Mouse (Mus musculus) hindbrain, postnatal 0 days (tissue): ENCODE data around the gene Arhgef17. TPM values are rescaled to one million over a fixed set of nuclear protein-coding genes. Genes with fewer than 3 reads are reported as not detected.

Source experiments
- ATAC-seq: fragments of 200-750 bp; cut with Nextera tagmentation; 2 replicates; pipeline ENCODE4 v1.8.0; 2017; ENCODE audit warnings: mild to moderate bottlenecking, moderate TSS enrichment, moderate library complexity
- DNase-seq: peaks from one replicate; pipeline ENCODE4 v3.0.0-alpha.2; 2015; ENCODE audit warnings: low spot score
- H3K27ac ChIP-seq: fragments of 300-500 bp; sonication (generic); 2 replicates; pipeline ENCODE4 v1.5.1; 2014; ENCODE audit warnings: mild to moderate bottlenecking
- H3K27me3 ChIP-seq: fragments of 300-500 bp; sonication (generic); 2 replicates; pipeline ENCODE4 v1.6.1; 2014; ENCODE audit warnings: low read length, mixed read lengths; ENCODE audit not compliant: insufficient read depth
- H3K36me3 ChIP-seq: fragments of 300-500 bp; sonication (generic); 2 replicates; pipeline ENCODE4 v1.6.1; 2014; ENCODE audit warnings: low read length, mixed read lengths; ENCODE audit not compliant: insufficient read depth
- H3K4me1 ChIP-seq: fragments of 300-500 bp; sonication (generic); 2 replicates; pipeline ENCODE4 v1.6.1; 2014; ENCODE audit warnings: antibody characterized with exemption, low read length, mixed read lengths; ENCODE audit not compliant: insufficient read depth
- H3K4me2 ChIP-seq: fragments of 300-500 bp; sonication (generic); 2 replicates; pipeline ENCODE4 v1.6.1; 2014; ENCODE audit warnings: low read depth, mild to moderate bottlenecking, low read length, moderate library complexity, mixed read lengths
- H3K4me3 ChIP-seq: fragments of 300-500 bp; sonication (generic); 2 replicates; pipeline ENCODE4 v1.5.1; 2014; ENCODE audit warnings: low read length
- H3K9ac ChIP-seq: fragments of 300-500 bp; sonication (generic); replicated peaks from 2 replicates; pipeline ENCODE4 v1.6.1; 2014; ENCODE audit warnings: mild to moderate bottlenecking, low read length, moderate library complexity, mixed read lengths
- H3K9me3 ChIP-seq: fragments of 300-500 bp; sonication (generic); 2 replicates; pipeline ENCODE4 v1.6.1; 2016; ENCODE audit warnings: low read length, mixed read lengths
- CTCF ChIP-seq: IDR thresholded peaks from 2 replicates; pipeline ENCODE4 v1.5.1; 2016; ENCODE audit warnings: antibody characterized with exemption, control low read depth, low read depth
- WGBS: fragments of 180-500 bp; shearing (Covaris S2); extraction: QIAGEN DNeasy Blood & Tissue Kit; methylation state at CpG from one replicate; pipeline ENCODE4 v1.1.7; 2014; 5-methylcytosine and 5-hydroxymethylcytosine counted together
- polyA plus RNA-seq: library from polyadenylated mRNA; unstranded; fragments of >200 nt; fragmentation: Nextera tagmentation; extraction: Ambion mirVana; gene quantifications from 2 replicates; pipeline ENCODE4 v1.2.1, GENCODE M21; 2015
- total RNA-seq: library from RNA; depleted of rRNA; stranded (reverse); fragments of >200 nt; gene quantifications from 2 replicates; pipeline ENCODE4 v1.2.3, GENCODE M21; 2014

Arhgef17 gene
- total and polyA plus RNA-seq, 2 experiments from 2014 or later, result 10.1 to 72.3 TPM

GRCm38 (mm10) chr7:100884460-100884859, 47.4 kb downstream of the Arhgef17 start:
- Histone ChIP-seq H3K4me1 (no peaks in the 10 kb centered on the region), H3K27ac (no peak overlapping the region), H3K4me2 (no peak overlapping the region), H3K36me3 (peaks cover 30% of the 10 kb centered on the region), H3K9ac (no peak overlapping the region), H3K4me3 (no peak overlapping the region), H3K9me3 (no peaks in the 10 kb centered on the region), H3K27me3 (no peaks in the 10 kb centered on the region)
- ATAC-seq (no peak), DNase-seq (no peak)
- TF ChIP-seq CTCF, result no peak
- WGBS, result 85% methylated on average over 4 of the region's 4 CpGs

- Histone ChIP-seq H3K36me3 (peaks cover 34% of the 10 kb centered on the region), H3K9me3 (no peaks in the 10 kb centered on the region), H3K4me2 (no peak overlapping the region), H3K27me3 (no peaks in the 10 kb centered on the region), H3K27ac (no peak overlapping the region), H3K4me3 (no peak overlapping the region), H3K4me1 (no peaks in the 10 kb centered on the region), H3K9ac (no peak overlapping the region)
- 94% methylated on average over 4 of the region's 4 CpGs for WGBS
- no peak for TF ChIP-seq CTCF
- DNase-seq (no peak), ATAC-seq (no peak)
Observed at GRCm38 (mm10) chr7:100881950-100882349, 50.0 kb downstream of the Arhgef17 start.

GRCm38 (mm10) chr7:100881531-100881930, 50.4 kb downstream of the Arhgef17 start:
- H3K36me3 ChIP-seq, result peaks cover 34% of the 10 kb centered on the region
- no peaks in the 10 kb centered on the region for H3K27me3 ChIP-seq
- DNase-seq (no peak), ATAC-seq (no peak)
- H3K9ac ChIP-seq, result no peak overlapping the region
- no peaks in the 10 kb centered on the region for H3K4me1 ChIP-seq
- WGBS, result 89% methylated on average over 9 of the region's 9 CpGs
- H3K4me3 ChIP-seq, result no peak overlapping the region
- H3K27ac ChIP-seq, result no peak overlapping the region
- TF ChIP-seq CTCF, result no peak
- no peaks in the 10 kb centered on the region for H3K9me3 ChIP-seq
- no peak overlapping the region for H3K4me2 ChIP-seq

- no peaks in the 10 kb centered on the region for H3K4me1 ChIP-seq
- H3K27ac ChIP-seq, result no peak overlapping the region
- peaks cover 31% of the 10 kb centered on the region for H3K36me3 ChIP-seq
- ATAC-seq, result peak; percentile 38; the same call in 1 of the 2 replicates
- no peaks in the 10 kb centered on the region for H3K27me3 ChIP-seq
- no peak overlapping the region for H3K4me3 ChIP-seq
- no peak overlapping the region for H3K4me2 ChIP-seq
- H3K9me3 ChIP-seq, result no peaks in the 10 kb centered on the region
- peak; percentile 72 for DNase-seq
- TF ChIP-seq CTCF, result peak; percentile 63
- no peak overlapping the region for H3K9ac ChIP-seq
- 21% methylated on average over 20 of the region's 20 CpGs for WGBS
Observed at GRCm38 (mm10) chr7:100879595-100879994, 52.3 kb downstream of the Arhgef17 start.

- peaks cover 20% of the 10 kb centered on the region for H3K36me3 ChIP-seq
- TF ChIP-seq CTCF, result no peak
- no peak for ATAC-seq
- no peaks in the 10 kb centered on the region for H3K9me3 ChIP-seq
- no peaks in the 10 kb centered on the region for H3K4me1 ChIP-seq
- H3K27me3 ChIP-seq, result no peaks in the 10 kb centered on the region
- no peak overlapping the region for H3K4me3 ChIP-seq
- H3K4me2 ChIP-seq, result no peak overlapping the region
- H3K27ac ChIP-seq, result no peak overlapping the region
- no peak for DNase-seq
- no peak overlapping the region for H3K9ac ChIP-seq
- WGBS, result 93% methylated on average over 9 of the region's 9 CpGs
Observed at GRCm38 (mm10) chr7:100876771-100877170, 55.1 kb downstream of the Arhgef17 start.

- no peak for DNase-seq
- no peak overlapping the region for H3K27ac ChIP-seq
- H3K9ac ChIP-seq, result no peak overlapping the region
- WGBS, result 80% methylated on average over 13 of the region's 13 CpGs
- H3K9me3 ChIP-seq, result no peaks in the 10 kb centered on the region
- peaks cover 20% of the 10 kb centered on the region for H3K36me3 ChIP-seq
- H3K4me3 ChIP-seq, result no peak overlapping the region
- H3K4me2 ChIP-seq, result no peak overlapping the region
- H3K27me3 ChIP-seq, result no peaks in the 10 kb centered on the region
- H3K4me1 ChIP-seq, result no peaks in the 10 kb centered on the region
- no peak for TF ChIP-seq CTCF
- ATAC-seq, result no peak
Observed at GRCm38 (mm10) chr7:100876293-100876692, 55.6 kb downstream of the Arhgef17 start.

GRCm38 (mm10) chr7:100875822-100876221, 56.1 kb downstream of the Arhgef17 start:
- ATAC-seq, result no peak
- no peak overlapping the region for H3K27ac ChIP-seq
- H3K4me3 ChIP-seq, result no peak overlapping the region
- no peak for TF ChIP-seq CTCF
- no peak overlapping the region for H3K9ac ChIP-seq
- 63% methylated on average over 1 of the region's 1 CpGs for WGBS
- DNase-seq, result no peak
- H3K4me1 ChIP-seq, result no peaks in the 10 kb centered on the region
- no peak overlapping the region for H3K4me2 ChIP-seq
- no peaks in the 10 kb centered on the region for H3K27me3 ChIP-seq
- peaks cover 16% of the 10 kb centered on the region for H3K36me3 ChIP-seq
- no peaks in the 10 kb centered on the region for H3K9me3 ChIP-seq
